Mouse (Mus musculus): Measurements from ENCODE around the gene Cfap46.

Cfap46 gene

DNA sequence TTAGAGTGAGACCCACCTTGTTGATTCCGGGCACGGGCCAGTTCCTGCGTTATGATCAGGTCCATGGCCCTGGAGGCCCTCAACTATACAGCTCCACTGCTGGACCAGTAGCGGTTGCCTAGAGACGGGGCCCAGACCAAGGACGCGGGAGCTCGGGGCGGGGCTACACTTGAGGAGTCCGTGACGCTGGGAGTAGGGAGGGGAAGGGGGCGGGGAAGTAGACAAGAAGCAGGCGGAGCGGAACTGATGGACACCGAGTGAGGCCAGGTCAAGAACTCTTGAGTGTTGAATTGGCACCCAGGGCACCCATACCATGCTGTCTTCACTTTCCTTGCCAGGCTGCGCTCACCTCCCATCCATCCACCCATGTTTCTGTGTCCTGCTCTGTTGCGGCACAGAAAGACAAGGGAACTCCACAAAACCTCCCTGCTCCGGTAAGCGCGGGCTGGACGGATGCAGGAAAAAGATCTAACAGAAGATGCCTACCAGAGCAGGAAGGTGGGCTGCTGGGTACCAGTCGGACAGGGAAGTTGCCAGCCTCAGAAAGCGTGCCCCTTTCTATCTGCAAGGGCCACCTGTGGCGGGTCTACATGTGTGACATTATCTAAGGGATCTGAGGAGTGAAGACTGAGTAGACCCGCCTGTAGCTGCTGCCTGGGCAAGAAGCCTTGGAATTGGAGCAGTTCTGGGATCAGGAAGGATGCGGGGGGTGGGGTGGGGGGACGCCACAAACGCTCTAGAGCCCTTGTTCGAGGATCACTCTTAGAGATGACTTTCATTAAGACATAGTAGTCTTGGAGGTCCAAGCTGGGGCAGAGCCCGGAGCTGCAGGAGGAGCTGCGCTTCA lies at the start of gene Cfap46:
Cfap46 (minus strand) TSS at position 112 of the 847 bp plus-strand sequence.
- peak; percentile 80 for DNase-seq (ENCODE audit: low spot score)

DNA sequence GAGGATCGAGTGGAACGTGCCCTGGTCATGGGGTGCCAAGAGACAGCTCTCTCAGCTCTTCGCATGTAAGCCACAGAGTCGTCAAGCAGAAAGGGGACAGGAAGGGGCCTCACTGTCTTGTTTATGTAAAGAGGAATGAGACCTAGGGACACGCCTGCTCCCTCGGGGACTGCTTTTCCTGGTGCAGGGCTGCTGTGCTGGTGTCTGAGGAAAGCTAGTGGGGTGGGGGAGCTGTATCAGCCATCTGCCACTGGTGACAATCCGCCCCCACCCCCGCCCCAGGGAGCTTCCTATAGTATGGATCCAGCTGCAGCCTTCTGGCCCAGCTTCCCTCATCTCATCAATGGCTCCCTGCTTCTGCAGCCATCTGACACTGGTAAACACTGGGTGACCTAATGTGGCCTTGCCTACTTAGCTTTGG lies 47.7 kb upstream of the Cfap46 start:
- no peak for DNase-seq (ENCODE audit: low spot score)

DNA sequence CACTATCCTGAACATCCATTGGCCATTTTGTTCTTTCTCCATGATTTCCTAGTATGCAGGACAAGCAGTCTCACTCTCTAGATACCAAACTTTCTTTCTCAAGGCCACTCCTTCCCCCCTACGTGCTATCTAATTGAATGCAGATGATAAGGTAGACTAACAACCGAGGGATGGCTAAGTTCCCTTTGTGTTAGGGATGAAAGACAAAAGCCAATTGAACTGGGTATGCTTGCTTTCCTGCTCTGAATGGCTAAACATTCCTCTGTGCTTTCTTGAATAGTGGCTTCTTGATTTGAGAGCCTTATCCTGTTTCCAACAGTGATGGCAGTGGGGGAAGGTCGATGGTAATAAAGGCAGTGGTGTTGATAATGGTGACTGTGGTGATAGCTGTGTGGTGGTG lies 43.5 kb upstream of the Cfap46 start:
- DNase-seq (ENCODE audit: low spot score): no peak

DNA sequence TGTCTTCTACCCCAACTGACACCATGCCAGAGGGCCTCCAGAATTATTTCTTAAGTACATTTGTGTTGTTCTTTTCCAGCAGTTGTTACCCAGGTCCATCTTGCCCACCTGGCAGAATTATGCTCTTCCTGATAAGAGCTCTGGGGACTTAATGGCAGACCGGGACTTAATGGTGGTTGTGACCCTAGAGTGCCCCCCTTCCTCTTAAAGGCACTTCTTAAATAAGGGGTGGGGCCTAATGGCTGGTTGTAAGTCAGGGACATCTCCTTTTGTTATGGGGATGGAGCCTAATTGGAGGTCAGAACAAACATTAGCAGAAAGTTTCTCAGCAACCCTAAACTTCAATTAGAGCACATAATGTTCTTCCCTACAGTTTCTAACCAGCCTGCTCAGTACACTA lies 42.0 kb upstream of the Cfap46 start:
- no peak for DNase-seq (ENCODE audit: low spot score)

DNA sequence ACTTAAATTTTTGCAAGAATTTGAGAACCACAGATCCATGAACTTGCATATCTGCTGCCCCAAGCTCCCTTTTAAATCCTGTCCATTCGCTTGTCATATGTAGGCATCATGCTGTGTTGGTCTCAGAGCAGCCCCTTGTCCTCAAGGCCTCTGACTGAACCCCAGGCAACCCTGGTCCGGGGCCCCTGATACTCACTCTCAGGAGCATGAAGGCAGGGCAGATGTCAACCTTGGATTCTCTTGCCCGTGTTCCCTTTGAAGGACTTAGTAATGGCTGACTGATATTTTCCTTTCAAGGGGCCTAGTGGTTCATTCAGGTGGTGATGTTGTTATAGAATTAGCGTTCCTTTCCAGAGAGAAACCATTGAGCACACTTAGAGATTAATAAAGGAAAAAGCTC lies 40.4 kb upstream of the Cfap46 start:
- no peak for DNase-seq (ENCODE audit: low spot score)

DNA sequence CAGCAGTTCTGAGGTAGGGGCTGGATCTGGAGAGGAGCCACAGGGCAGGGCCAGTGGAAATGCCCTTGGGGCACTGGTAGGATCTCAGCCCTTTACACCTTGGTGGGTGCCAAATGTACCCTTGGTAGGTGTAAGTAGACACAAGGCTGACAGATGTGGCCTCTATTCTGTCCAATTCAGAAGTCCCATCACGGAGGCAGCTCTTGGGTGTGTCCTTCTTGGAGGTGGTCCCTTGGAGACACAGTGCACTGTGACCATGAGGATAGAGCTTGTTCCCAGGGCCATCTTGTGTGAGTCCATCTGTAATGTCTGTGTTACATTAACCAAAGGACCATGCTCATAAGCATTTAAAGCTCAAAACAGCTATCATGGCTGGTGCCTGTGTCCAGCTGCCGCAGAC lies 37.6 kb upstream of the Cfap46 start:
- DNase-seq (ENCODE audit: low spot score): no peak

DNA sequence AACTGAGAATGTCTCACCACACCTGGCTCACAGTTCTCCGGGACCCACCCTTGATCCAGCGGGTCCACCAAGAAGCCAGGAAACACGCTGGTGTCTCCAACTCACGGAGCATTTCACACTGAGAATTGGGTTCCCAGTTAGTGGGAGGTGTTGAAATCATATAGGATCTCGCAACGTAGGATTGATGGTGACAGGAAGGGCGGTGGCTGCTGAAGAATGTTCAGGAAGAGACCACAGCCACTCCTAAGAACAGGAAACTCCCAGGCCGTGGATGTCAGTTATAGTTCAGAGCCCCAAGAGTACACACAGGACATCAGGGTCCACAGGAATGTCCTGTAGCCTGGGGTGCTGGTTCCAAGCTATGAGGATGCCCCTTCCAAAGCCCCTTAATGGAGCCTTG lies 34.2 kb upstream of the Cfap46 start:
- DNase-seq (ENCODE audit: low spot score): no peak

DNA sequence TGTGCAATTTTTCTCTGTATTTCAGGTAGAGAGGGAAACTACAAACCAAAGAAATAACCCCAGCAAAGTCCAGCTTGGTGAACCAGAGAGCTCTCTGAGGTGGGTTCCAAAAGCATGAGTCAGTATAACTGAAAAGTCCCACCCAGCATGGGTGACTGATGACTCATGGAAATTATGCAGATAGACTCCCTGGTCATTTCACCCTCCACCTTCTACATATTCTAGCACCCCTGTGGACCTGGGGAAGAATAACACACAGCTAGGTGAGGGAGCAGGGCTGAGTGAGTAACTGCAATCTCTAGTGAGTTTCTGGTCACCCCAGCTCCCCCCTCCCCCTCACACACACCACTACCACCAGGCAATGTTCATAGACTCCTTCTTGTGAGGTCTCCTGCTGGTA lies 28.2 kb upstream of the Cfap46 start:
- DNase-seq (ENCODE audit: low spot score): no peak

DNA sequence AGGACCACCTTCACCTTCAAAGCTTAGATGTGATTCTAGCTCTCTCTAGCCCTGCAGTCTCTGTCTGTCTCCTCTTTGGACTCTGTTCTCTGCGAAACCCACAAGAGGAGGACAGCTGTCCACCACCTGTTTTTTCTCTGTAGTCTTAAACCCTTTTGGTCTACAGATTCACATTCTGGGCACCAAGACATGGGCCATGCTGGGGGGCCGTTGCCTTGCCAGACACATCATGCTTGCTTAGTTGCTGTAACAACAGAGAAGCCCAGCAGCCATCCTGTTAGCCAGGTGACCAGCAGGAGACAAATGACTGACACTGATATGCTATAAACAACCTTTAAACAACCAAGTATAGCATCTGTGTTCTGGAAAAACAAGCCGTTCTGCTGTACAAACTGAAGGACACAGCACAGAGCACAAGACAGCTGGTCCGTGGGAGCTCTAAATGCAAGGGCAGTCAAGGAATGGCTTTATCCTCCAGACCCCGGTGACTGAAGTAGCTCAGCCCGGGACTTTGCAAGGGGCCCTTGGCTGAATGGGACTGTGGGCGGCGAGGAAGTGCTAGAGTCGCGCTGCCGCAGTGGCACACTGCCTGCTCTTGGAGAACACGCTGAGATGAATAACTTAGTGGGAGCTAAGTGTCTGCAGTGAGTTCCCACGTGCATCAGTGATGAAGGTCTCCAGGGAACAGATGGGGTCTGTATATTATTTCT lies 22.9 kb upstream of the Cfap46 start:
- no peak for DNase-seq (ENCODE audit: low spot score)

DNA sequence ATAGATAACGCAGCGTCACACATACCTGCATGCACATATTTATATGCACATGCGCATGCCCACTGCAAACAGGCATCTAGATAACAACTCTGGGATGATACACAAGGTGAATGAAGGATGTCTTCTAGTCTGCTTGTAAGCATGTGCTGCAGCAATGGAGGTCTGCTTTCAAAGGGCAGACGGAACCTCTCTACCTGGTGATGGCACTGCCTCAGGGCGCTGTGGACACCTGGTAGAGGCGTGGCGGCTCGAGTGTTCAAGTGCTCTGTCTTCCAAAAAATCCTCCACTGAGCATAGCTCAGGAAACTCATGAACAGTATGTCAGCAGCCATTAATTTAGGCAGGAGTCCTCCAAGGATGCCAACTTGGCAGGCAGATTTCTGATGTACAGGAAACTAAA lies 22.2 kb upstream of the Cfap46 start:
- DNase-seq (ENCODE audit: low spot score): no peak

DNA sequence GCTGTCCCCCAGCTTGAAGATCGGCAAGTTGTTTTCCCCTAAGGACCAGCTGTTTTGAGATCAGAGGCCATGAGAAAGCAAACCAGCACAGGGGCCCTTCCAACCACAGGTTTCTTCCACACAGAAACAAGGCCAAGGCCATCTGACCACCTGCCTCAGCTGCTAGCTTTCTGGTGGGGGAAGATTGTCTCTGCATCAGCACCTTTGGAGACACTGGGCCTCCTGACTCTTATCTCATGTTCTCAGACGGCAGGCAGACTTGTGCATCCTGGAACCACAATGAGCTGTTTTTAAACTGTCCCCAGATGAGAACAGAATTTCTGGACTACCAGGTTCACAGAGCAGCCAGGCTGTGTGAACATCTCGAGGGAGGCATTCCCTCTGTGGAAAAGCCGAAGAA lies 21.5 kb upstream of the Cfap46 start:
- no peak for DNase-seq (ENCODE audit: low spot score)

DNA sequence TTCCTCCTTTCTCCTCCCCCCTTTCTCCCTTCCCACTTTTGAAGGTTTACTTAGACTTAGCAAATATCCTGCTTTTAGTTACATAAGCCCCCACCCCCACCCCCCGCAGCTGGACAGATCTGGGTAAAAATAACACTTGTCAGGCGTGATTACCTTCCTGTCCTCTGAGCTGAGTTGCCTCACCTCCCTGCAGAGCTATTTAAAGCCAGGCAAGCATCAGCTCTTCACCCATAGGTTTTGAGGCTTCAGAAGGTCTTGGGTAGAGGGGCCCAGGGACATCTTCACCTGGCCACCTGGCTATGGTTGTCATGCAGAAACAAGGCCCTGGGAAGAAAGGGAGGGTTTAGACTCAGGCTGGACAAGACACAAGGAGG lies 20.2 kb upstream of the Cfap46 start:
- no peak for DNase-seq (ENCODE audit: low spot score)

DNA sequence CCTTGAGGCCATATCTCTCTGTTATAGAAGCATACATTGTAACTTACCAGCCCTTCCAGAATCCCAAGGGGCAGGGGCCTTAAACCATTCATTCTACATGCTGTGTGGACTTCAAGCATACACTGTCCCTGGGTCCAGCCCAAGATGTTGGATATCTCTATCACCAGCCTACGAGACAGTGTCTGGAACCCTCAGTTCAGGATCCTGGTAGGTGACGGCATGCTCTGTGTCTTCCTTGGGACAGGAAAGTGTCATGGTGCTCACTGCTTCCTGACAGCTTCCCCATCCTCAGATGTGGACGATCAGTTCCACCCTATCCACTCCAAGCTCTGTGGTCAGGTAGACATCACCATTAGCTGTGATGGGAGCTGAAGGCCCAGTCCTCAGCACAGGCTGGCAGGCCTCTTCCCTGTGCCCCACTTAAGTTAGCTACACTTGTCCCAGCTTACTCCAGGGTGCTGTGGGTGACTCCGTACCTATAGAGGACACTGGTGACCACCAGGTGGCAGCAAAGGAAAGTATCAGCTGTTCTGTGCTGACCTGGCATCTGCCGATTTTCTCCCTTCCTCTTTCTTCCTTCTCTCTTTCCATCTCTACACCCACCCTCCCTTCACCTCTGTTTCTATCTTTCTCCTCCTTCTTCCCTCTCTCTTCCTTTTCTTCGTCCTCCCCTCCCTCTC lies 19.7 kb upstream of the Cfap46 start:
- DNase-seq (ENCODE audit: low spot score): peak; percentile 25

DNA sequence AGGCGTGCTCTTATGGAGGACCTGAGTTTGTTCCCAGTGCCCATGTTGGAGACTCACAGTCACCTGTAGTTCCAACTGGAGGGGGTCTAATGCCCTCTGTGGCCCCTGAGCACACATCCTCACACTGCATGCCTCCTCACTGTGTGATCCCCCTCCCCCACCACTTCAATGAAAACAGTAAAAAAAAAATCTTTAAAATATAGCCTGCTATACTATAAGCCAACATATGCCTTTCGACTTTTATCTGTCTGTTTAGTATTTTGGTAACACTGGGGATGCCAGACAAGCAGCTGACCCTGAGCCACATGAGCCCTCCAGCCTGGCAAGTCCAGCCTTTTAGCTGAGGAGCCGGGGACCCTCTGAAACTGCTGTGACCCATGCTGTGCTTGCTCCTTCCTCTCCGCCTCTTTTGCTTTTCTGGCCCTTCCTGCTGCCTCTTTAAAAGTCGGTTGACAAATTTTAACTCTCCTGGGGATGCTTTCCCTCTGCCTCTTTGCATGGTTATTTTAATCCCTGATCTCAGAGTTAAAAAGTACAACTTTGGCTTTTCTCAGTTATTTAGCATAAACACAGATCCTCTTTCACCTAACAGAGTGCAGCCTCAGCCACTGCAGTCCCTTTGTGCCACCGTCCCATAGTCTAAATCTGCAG lies 18.2 kb upstream of the Cfap46 start:
- DNase-seq (ENCODE audit: low spot score): no peak

DNA sequence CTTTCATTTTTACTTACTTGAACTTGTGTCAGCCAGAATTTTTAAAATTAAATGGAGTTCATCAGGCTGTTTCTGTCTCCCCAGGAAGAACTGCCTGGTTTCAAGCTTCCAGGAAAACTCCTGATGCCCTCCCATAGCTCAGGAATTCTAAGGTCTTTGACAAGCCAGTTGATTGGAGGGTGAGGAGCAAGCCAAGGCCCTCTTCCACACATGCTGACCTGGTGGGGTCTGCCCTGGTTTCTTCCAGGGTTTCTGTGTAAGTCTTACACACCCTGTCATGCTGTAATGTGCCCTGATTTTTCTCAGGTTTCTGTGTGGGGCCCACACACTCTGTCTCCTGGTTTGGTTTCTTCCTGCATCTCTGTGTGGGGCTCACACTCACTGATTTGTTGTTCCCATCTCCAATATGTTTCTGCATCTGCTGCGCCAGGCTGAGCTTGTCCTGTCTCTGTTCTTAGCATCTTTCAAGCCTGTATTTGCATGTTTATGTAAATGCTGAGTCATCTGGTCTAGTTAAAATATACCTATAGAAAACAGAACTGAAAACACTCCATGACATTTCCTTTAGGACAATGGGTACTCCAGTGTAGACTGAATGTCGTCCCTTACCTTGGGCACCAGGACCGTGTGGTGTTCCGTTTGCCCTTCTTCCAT lies 9.2 kb upstream of the Cfap46 start:
- DNase-seq (ENCODE audit: low spot score): no peak

DNA sequence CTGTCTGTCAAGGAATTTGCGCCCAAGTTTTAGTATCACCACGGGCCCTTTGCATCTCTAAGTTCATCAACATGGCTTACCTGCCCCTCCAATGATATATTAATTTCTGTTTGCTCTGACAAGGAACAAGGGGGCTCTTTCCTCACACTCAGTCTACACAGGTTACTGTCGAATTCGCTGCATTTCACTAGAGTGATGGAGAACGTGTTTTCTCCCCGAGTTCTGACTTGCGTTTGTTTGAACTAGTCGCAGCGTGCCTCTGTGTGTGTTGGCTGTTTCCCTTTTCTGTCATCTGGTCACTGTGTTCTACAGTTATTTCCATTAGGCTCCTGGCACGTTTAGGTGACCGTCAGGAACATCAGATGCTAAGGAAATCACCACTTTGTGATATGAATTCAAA lies 8.6 kb upstream of the Cfap46 start:
- DNase-seq (ENCODE audit: low spot score): no peak

DNA sequence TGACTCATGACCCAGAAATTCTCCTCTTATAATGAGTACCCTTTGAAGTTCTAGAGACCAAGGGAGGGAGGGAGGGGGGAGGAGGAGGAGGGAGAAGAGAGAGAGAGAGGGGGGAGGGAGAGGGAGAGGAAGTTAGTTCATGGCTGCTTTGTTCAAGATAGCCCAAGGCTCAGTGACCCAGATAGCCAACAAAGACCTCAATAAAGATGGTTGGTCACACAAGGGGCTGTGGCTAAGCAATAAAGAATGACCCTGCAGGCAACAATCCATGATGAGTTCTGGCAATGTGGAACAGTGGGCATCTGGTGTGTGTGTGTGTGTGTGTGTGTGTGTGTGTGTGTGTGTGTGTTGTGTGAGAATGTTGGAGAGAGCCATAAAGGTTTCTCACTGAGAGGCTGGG lies 1.7 kb upstream of the Cfap46 start:
- DNase-seq (ENCODE audit: low spot score): no peak

DNA sequence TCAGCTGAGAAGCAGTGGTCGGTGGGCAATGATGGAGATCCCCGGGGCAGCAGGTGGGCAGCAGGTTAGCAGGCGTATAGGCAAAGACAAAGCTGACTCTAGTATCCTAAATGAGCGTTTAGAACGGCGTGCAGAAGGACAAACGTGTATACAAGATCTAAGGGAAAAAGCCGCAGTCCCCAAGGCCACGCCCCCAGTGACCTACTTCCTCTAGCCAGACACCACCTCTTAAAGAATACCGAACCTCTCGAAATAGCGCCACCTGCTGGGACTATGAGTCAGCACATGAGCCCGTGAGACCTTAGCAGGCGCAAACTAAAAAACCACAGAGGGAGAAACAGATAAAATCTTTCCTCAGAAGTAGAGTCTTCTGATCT lies 924 bp upstream of the Cfap46 start:
- peak; percentile 78 for DNase-seq (ENCODE audit: low spot score)

DNA sequence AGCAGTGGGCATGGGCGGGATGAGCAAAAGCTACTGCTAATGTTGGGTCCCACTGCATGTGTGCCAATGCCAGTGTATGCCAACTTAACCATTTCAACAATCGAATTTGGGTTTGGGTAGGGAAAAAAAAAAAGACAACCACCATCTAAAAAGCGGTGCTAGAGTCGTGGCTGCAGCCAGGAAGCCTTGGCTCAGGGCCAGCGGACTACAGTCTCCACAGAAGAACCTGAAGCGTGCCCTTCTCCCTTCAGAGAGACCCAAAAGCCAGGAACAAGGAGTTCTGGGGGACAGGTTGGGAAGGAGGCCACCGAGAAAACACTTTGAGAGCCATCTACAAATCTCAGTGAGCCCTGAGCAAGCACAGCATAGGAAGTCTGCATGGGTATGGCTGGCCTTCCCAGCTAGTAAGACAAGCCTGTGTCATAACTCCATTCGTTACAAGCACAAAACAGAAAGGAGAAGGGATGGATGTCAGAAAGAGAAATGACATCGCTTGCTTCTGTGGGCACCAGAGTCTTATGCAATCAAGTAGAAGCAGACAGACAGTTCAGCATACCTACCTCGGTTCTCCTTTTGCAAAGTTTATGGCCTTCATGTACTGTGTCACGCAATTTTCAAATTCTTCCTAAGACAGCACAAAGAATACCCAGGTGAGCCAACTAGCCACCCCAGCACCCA lies 1.6 kb downstream of the Cfap46 start:
- no peak for DNase-seq (ENCODE audit: low spot score)

DNA sequence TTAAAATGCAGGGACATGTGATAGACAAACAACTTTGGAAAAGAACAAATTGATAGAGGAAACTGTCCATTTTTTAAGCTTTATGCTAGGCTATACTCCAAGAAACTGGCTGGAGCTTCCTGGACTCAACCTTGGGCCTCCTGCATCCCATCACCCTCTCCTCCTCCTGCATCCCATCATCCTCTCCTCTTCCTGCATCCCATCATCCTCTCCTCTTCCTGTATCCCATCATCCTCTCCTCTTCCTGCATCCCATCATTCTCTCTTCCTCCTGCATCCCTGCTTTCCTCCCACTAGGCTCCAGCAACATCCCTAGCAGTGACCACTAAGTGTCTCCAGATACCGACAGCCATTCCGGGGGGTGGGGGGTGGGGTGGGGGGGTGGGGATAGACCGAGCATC lies 7.2 kb downstream of the Cfap46 start:
- no peak for DNase-seq (ENCODE audit: low spot score)

DNA sequence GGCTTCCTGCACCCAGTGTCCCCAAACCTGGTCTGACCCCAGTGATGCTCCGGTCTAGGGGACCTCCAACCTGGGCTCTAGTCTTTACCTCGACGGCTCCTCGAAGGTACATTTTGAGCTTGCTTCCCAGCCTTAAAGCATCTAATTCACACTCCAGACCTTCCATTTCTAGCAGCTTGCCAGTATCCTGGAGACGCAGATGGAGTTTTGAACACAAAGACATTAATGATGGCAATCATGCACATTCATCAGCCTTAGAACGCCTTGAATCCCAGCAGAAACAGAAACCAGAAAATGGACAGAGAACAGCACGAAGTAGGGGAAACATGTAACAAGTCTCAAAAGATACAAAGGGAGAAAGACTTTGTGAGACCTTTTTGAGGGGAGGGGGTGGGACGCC lies 16.7 kb downstream of the Cfap46 start:
- DNase-seq (ENCODE audit: low spot score): no peak

DNA sequence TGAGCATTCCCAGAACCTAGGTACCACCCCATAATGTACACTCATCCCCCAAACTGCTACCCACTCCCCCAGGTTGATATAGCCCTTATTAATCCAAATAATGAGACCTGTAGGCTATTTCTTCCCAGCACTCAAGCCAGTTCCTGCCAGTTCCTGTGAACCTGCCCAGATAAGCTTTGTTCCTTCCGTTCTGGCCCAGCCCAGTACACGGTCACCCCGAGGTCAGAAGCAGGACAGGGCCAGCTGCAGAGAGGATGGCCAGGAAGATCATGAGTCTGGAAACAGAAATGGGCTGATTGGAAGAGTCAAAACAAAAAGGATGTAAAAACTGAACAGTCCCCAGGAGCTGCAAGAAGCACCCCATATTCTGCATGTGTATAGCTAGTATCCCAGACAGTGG lies 20.3 kb downstream of the Cfap46 start:
- no peak for DNase-seq (ENCODE audit: low spot score)

All from yolk sac, embryonic 10.5 days (tissue).